Mouse (Mus musculus) bone marrow, adult 2 months (tissue): ENCODE data around the gene Dusp13.

ENCODE experiments used
- CTCF ChIP-seq: fragments of 200-500 bp; IDR thresholded peaks from 2 replicates; pipeline ENCODE4 v1.5.1; 2011; ENCODE audit warnings: low read length, control low read depth; ENCODE audit not compliant: control insufficient read depth, insufficient read depth
- POLR2A ChIP-seq: fragments of 200-500 bp; IDR thresholded peaks from 2 replicates; pipeline ENCODE4 v1.6.1; 2011; ENCODE audit warnings: low read depth, mild to moderate bottlenecking, control low read depth, low read length, borderline replicate concordance; ENCODE audit not compliant: control insufficient read depth

DNA sequence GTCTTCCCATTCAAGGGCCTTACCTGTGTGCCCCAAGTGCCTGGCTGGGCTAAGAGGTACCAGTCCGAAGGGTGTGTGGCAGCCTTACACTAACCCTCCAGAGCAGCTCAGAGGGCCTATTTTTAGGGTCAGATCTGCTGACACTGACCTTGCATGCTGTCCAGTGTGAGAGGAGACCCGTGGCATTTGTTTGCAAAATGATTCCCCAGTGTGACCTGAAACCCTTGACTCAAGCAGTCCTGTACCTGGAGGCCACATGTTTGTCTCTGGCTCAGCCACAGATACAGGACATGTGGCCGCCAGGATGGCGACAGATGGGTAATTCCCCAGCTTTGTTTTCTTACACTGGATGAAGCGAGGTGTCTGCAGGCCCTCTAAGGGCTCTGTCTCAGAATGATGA lies 36.5 kb downstream of the Dusp13 start, which contains the start of gene Dupd1:
- TF ChIP-seq CTCF (no peak), POLR2A (no peak)
